Mouse (Mus musculus) heart, adult 2 months (tissue): ENCODE results near the gene Kcnip1.

Experiments used
- CTCF ChIP-seq: fragments of 200-600 bp; IDR thresholded peaks from 2 replicates; pipeline ENCODE4 v1.8.1; 2022; ENCODE audit warnings: antibody characterized with exemption, mild to moderate bottlenecking, moderate library complexity
- POLR2A ChIP-seq: fragments of 200-500 bp; IDR thresholded peaks from 2 replicates; pipeline ENCODE4 v1.6.1; 2011; ENCODE audit warnings: mild to moderate bottlenecking, low read depth, low read length, control low read depth; ENCODE audit not compliant: insufficient read depth

DNA sequence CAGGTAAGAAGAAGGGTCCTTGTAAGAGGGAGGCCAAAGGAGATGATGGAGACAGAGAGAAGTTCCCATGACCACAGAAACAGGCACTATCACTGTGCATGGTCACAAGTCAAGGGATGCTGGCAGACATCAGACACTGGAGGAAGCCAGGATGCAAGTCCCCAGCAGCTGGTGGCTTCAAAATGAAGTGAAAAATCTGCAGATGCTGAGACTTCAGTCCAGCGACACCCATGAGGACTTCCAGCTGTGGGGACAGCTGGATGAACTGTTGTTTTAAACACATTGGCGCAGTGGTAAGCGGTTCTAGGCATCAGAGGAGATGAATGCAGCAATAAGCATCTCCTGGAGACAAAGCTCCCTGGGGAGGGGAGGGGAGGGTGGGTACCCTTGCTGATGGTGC, 246.6 kb downstream of the Kcnip1 start:
- TF ChIP-seq POLR2A (no peak), CTCF (no peak)
